Mouse (Mus musculus): ENCODE data around the gene Pex11a.

DNA sequence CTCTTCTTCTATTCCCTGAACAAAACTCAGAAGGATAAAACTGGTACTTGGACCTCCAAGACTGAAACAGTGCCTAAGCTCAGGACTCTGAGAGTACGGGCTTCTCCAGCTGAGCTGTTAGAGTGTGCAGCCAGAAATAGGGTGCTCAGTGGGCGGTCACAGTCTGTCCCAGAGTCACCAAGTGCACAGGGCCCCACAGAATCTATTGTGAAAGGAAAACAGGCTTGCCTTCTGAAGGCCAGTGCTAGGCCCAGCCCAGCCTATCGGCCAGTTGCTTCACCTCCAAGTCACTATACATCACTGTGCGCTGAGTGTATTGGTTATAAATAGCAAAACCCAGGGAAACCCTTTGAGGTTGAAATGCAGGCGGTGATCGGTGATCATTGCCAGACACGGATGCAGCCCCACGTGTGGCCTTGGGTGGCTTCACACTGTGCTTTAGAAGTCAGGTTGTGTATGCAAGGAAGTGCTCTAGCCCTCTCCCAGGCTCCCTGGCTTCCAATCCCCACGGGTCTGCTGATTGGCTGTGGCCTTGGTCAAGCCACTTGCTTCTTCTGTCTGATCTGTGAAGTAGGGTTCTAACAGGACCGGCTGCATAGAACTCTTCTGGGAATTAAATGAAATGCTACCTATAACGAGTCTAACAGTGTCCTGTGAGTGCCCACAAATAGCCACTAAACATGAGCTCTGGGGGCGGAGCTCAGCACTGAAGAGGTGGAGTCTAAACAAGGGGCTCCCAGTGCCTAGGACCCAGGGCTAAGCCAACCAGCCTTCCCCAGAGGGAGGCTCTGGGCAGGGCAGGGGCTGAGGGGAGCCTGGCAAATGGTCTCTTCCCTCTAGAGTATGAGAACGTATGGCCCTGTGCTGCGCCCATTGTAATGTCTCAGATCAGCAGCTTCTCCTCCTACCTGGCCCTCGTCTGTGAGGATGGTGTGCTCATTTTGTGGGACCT lies 28.9 kb upstream of the Pex11a start:
- TF ChIP-seq POLR2A (IDR thresholded peaks at IDR 0.05; ENCODE audit: low read depth, low read length) (no peak), CTCF (IDR thresholded peaks at IDR 0.05; ENCODE audit: extremely low read depth, insufficient read depth, insufficient read length, insufficient replicate concordance) (no peak)
